Mouse (Mus musculus) large intestine, adult 2 months (tissue): ENCODE data around the gene Dok3. TPM values are rescaled to one million over a fixed set of nuclear protein-coding genes. Genes with fewer than 3 reads are reported as not detected.
A peak's percentile ranks its signal among the peaks of the same experiment; 100 is the strongest.

Source experiments
- DNase-seq: peaks from one replicate; pipeline ENCODE4 v3.0.0-alpha.2; 2012; ENCODE audit warnings: low read depth, low spot score
- WGBS: fragments of 180-500 bp; shearing (Covaris S2); methylation state at CpG from one replicate; pipeline ENCODE4 v1.1.7; 2018; 5-methylcytosine and 5-hydroxymethylcytosine counted together
- polyA plus RNA-seq: library from polyadenylated mRNA; depleted of rRNA; stranded (reverse); fragments of >200 nt; gene quantifications from 2 replicates; pipeline ENCODE4 v1.2.3, GENCODE M21; 2012

The Dok3 gene
- polyA plus RNA-seq, 1 experiment = 20.3 TPM

GRCm38 (mm10) chr13:55544792-55545191 is 15.7 kb upstream of the Dok3 start:
- DNase-seq = no peak
- 92% methylated on average over 6 of the region's 6 CpGs for WGBS

GRCm38 (mm10) chr13:55543447-55543846 is 14.4 kb upstream of the Dok3 start:
- no peak for DNase-seq
- 90% methylated on average over 8 of the region's 8 CpGs for WGBS

- no peak for DNase-seq
- WGBS = 93% methylated on average over 4 of the region's 4 CpGs
Measured at GRCm38 (mm10) chr13:55542891-55543290, 13.8 kb upstream of the Dok3 start.

- WGBS = 89% methylated on average over 2 of the region's 2 CpGs
- DNase-seq = no peak
Measured at GRCm38 (mm10) chr13:55540933-55541332, 11.8 kb upstream of the Dok3 start.

GRCm38 (mm10) chr13:55536194-55537175 is 7.4 kb upstream of the Dok3 start, which contains the start of gene Ddx41:
Ddx41 (minus strand) TSS chr13:55536658.
- DNase-seq = peak; percentile 89
- WGBS = 1% methylated on average over 70 of the region's 70 CpGs

- no peak for DNase-seq
- WGBS = 17% methylated on average over 17 of the region's 17 CpGs
Measured at GRCm38 (mm10) chr13:55535796-55536193, 6.7 kb upstream of the Dok3 start.

- no peak for DNase-seq
- WGBS = 89% methylated on average over 15 of the region's 15 CpGs
Measured at GRCm38 (mm10) chr13:55535191-55535590, 6.1 kb upstream of the Dok3 start.

GRCm38 (mm10) chr13:55527834-55528772 is 993 bp downstream of the Dok3 start:
- no peak for DNase-seq
- WGBS = 70% methylated on average over 18 of the region's 18 CpGs

GRCm38 (mm10) chr13:55527212-55527611 is 1.9 kb downstream of the Dok3 start:
- no peak for DNase-seq
- 87% methylated on average over 16 of the region's 16 CpGs for WGBS

GRCm38 (mm10) chr13:55525733-55526553 is 3.2 kb downstream of the Dok3 start:
- DNase-seq = no peak
- 54% methylated on average over 16 of the region's 16 CpGs for WGBS

GRCm38 (mm10) chr13:55523951-55524600 is 5.0 kb downstream of the Dok3 start:
- no peak for DNase-seq
- WGBS = 95% methylated on average over 23 of the region's 23 CpGs

GRCm38 (mm10) chr13:55523278-55523677 is 5.8 kb downstream of the Dok3 start:
- WGBS = 64% methylated on average over 17 of the region's 17 CpGs

GRCm38 (mm10) chr13:55522730-55523129 is 6.4 kb downstream of the Dok3 start:
- DNase-seq = no peak
- WGBS = 67% methylated on average over 8 of the region's 8 CpGs

More at GRCm38 (mm10) chr13:55523278-55523677, 5.8 kb downstream of the Dok3 start:
- DNase-seq = no peak

- no peak for DNase-seq
- 64% methylated on average over 4 of the region's 4 CpGs for WGBS
Measured at GRCm38 (mm10) chr13:55519606-55520005, 9.5 kb downstream of the Dok3 start.

GRCm38 (mm10) chr13:55516955-55517354 is 12.1 kb downstream of the Dok3 start:
- WGBS = 3% methylated on average over 5 of the region's 5 CpGs
- peak; percentile 72 for DNase-seq

- no peak for DNase-seq
- WGBS = 33% methylated on average over 9 of the region's 9 CpGs
Measured at GRCm38 (mm10) chr13:55513828-55514227, 15.3 kb downstream of the Dok3 start.

GRCm38 (mm10) chr13:55513111-55513748 is 15.9 kb downstream of the Dok3 start, which contains the start of gene Pdlim7:
Pdlim7 (minus strand) TSS chr13:55513676.
- WGBS = under 1% methylated on average over 55 of the region's 55 CpGs
- DNase-seq = no peak

GRCm38 (mm10) chr13:55512379-55513031 is 16.6 kb downstream of the Dok3 start:
- DNase-seq = no peak
- WGBS = 3% methylated on average over 25 of the region's 25 CpGs
